Mouse (Mus musculus): Measurements from ENCODE around the gene Ecm1.

- TF ChIP-seq CTCF (IDR thresholded peaks at IDR 0.05; ENCODE audit: low read depth) (peak; percentile 57), EP300 (optimal IDR thresholded peaks at IDR 0.05) (no peak)
These were observed 50.0 kb downstream of the Ecm1 start for GRCm38 (mm10) chr3:95689171-95689915.

All from stomach, postnatal 0 days (tissue).